Mouse (Mus musculus): ENCODE results near the gene Csnk2a1.

Gene Csnk2a1

GRCm38 (mm10) chr2:152237926-152238325 lies 11.3 kb downstream of the Csnk2a1 start:
- in situ Hi-C loops (cut with MboI), result loop anchor here (10.0 kb wide), 1 partner anchor 47 kb away; no protein-coding TSS in a partner anchor

DNA sequence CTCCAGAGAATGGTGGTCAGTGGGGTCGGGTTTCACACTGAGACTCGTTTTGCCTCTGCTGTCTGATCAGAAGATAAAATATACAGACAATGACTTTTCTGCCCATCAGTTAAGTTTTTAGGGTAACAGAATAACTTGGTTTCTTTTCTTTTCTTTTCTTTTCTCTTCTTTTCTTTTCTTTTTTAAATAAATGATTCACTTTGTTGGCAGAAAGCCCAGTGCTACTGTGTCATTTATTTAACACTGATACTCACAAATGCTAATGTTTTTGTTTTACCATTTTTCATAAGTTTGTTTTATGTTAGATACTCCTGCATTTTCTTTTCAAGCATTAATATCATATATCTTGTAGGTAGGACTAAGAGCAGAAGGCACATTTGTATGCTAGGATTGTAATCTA lies 13.9 kb downstream of the Csnk2a1 start:
- in situ Hi-C loops (cut with MboI), result no loop called here

DNA sequence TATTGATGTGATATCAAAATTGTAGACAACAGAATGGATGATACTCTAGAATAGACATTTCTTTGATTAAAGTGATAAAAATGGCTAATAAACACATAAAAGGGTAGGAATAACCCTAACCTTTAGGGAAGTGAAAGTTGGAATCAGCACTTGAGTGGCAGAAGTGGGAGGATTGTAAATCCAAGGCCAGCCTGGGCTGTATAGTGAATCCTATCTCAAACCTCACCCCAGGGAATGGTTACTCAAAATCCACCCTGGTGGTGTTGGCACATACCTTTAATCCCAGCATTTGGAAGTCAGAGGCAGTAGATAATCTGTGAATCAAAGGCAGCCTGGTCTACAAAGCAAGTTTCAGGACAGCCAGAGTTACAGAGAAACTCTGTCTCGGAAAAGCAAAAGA lies 20.6 kb downstream of the Csnk2a1 start:
- in situ Hi-C loops (cut with MboI), result no loop called here

GRCm38 (mm10) chr2:152250511-152250910 lies 23.9 kb downstream of the Csnk2a1 start:
- in situ Hi-C loops (cut with MboI), result no loop called here

DNA sequence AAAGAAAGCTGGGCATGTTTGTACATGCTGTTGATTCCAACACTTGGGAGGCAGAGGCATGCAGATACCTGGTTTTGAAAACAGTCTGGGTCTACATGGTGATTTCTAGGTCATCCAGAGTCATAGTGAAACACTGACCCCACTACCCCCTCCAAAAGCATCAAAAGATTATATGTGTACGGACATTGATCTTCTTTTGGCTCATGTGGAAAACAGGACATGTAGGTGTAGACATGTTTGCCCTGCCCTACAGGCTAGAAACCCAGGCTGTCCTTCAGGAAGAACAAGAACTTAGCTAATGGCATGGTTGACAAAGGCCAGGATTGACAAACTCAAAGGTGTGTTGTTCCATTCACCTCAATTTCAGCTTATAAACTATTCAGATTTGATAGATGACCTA lies 33.1 kb downstream of the Csnk2a1 start:
- in situ Hi-C loops (cut with MboI), result no loop called here

GRCm38 (mm10) chr2:152273639-152274038 lies 47.0 kb downstream of the Csnk2a1 start:
- in situ Hi-C loops (cut with MboI), result no loop called here

GRCm38 (mm10) chr2:152281407-152281806 lies 54.8 kb downstream of the Csnk2a1 start:
- in situ Hi-C loops (cut with MboI), result loop anchor here (10.0 kb wide), 1 partner anchor 47 kb away; no protein-coding TSS in a partner anchor

DNA sequence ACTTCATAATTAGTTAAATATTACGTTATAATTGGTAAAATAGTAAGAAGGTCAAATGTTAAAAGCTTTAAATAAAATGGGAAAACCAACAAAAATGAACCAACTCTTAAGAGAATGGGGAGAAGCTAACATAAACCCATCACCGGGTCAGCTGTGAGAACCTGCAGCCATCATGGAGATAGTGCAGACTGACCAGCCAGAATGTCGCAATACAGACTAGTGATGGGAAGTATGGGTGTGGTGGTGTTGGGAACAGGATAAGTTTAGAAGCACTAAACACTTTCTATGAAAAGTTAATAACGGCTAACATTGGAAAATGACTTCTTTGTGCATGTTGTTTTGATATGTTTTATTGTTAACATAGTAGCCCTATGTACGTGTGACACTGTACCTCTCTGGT lies 60.9 kb downstream of the Csnk2a1 start:
- in situ Hi-C loops (cut with MboI), result loop anchor here (10.0 kb wide), 1 partner anchor 53 kb away; no protein-coding TSS in a partner anchor

DNA sequence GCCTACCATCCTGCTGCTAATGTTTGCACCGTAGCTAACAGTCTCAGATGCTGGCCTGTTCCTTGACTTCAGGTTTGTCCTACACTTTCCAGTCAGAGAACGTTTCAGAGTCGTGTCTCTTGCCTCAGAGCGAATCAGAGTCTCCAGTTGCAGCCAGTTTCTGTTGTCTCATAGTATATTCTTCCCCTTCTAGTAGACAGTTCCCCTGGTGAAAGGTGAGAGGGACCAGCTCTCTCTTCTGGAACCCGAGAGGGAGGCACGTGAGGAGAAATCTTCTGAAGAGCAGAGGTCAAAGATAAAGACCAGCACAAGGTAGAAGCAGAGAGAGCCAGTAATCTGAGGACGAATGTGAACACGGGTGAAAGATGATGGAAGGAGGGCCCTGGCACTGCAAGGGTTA lies 61.4 kb downstream of the Csnk2a1 start:
- in situ Hi-C loops (cut with MboI), result loop anchor here (10.0 kb wide), 1 partner anchor 53 kb away; no protein-coding TSS in a partner anchor

GRCm38 (mm10) chr2:152289623-152290022 lies 63.0 kb downstream of the Csnk2a1 start:
- in situ Hi-C loops (cut with MboI), result loop anchor here (10.0 kb wide), 1 partner anchor 55 kb away; no protein-coding TSS in a partner anchor

- in situ Hi-C loops (cut with MboI), result no loop called here
Measured at GRCm38 (mm10) chr2:152292475-152292874, 65.8 kb downstream of the Csnk2a1 start.

- in situ Hi-C loops (cut with MboI), result no loop called here
Measured at GRCm38 (mm10) chr2:152293179-152293726, 66.6 kb downstream of the Csnk2a1 start.

DNA sequence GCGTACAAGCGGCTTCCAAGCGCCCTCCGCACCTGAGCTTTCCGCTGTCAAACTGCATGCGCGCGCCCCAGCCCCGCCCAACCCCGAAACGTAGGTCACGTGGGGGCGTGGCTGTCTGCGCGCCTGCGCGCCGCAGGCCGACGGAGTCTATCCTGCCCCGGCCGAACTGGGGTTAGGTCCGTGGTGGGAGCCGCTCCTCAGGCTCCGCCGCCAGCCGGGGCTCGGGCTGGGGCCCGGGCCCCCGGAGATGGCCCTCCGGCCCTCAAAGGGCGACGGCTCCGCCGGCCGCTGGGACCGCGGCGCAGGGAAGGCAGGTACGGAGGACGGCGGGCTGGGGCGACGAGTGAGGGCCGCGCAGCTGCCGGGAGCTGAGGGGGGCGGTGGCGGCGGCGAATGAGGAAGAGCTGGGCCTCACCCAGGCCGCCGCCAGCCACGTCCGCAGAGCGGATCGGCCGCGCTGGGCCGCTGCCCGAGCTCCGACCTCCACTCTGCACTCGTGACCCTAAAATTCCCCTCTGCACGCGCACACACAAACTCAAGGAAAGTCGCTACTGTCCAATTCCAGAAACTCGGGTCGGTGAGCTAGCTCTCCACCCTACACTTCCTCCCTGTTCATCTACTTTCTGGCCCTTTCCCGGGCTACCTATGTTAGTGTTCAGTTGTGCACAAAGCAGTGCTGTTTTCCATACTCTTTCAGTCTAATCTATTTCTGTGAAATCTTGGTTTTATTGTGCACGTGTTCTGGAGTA lies 67.3 kb downstream of the Csnk2a1 start, which contains the start of gene Tbc1d20:
TSS of gene Tbc1d20 (plus strand) at position 102 of the 749 bp plus-strand sequence.
- in situ Hi-C loops (cut with MboI), result no loop called here

DNA sequence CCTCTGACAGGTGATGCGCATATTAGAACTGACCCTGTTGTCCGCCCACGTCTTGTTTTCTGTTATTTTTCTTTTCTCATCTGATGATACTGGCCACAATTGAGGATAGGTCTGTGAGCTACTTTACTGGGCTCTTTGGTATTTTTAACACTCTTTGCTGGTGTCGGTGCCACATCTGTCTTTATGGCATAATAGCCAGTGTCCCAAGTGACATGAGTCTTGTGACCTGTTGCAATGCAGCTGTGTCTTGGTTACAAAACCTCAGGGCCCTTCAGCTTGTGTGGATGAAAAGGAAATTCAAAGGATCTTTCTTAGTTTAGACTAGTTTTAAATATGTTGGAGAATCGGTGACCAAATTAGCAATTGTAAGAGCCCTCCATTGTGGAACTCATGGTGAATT lies 67.9 kb downstream of the Csnk2a1 start:
- in situ Hi-C loops (cut with MboI), result no loop called here

- in situ Hi-C loops (cut with MboI), result no loop called here
Measured at GRCm38 (mm10) chr2:152302862-152303261, 76.2 kb downstream of the Csnk2a1 start.

GRCm38 (mm10) chr2:152303781-152304180 lies 77.1 kb downstream of the Csnk2a1 start:
- in situ Hi-C loops (cut with MboI), result no loop called here

- in situ Hi-C loops (cut with MboI), result no loop called here
Measured at GRCm38 (mm10) chr2:152305480-152305879, 78.8 kb downstream of the Csnk2a1 start.

DNA sequence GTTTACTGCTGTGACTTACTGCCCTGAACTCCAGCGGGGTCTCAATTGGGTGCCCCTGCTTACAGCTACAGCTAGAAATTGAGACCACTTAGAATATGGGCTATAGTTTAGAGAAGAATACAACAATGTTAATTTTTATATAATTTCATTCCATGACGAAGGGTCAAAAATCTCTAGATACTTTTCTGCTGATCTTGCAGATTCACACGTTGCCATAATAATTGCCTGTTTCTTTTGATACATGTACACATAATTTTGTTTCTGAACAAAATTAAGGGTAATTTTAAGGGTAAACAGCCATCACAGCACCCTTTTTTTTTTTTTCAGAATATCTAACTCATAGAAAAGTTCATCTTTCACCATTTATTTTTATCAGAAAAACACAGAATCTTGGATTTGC lies 80.5 kb downstream of the Csnk2a1 start:
- in situ Hi-C loops (cut with MboI), result no loop called here

DNA sequence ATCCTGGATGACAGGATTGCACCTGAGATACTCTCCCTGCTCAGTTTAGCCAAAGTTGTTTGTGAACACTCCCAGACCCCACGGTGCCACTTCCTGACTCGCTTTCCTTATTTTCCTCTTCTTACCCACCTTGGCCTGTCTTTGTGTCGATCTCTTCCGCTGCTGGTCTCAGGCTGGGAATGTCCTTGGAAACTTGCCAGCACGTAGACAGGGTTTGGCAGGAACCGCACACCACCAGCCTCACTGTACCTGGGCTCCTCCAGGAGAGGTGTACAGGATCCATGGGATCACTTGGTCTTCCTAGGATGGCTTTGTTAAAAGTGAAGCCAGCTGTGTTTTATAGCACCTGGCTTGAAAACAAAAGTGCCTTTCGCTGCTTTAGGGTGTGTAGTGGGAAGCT lies 86.4 kb downstream of the Csnk2a1 start:
- in situ Hi-C loops (cut with MboI), result no loop called here

GRCm38 (mm10) chr2:152313926-152314325 lies 87.3 kb downstream of the Csnk2a1 start:
- in situ Hi-C loops (cut with MboI), result no loop called here

DNA sequence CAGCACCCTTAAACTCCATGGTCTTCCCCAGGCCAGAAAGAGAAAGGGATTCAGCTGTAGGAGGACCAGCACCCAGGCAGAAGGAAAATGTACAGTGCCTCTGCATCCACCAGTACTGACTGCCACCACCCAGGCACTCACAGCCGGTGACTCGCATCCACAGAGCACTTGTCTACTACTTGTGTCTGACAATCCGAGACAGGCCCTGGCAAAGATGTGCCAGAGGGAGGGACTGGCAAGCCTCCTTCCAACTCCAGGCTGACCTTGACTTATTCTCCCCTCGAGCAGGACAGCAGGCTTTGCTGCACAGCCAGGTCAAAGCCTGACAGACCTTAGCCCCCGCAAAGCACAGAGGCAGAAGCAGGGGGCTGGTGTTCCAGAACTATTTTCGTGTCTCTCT lies 90.4 kb downstream of the Csnk2a1 start:
- in situ Hi-C loops (cut with MboI), result no loop called here

- in situ Hi-C loops (cut with MboI), result no loop called here
Measured at GRCm38 (mm10) chr2:152321558-152321957, 94.9 kb downstream of the Csnk2a1 start.

DNA sequence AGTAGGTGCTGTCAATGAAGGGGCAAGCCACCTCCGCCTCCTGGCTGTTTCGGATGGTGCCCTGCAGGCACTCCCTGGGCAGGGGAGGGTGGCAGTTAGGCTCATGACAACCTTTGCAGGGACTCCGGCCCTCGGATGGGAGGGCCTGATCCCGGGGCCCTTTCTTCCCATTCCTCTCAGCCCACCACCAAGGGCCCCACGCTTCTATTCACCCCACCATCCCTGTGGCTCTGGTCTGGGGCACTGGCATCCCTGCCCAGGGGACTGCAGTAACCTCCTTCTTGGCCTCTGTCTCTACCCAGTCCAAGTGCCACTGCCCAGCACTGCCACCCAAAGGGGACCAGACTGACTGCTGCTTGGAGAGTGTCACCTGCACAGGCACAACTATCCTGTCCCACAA lies 95.6 kb downstream of the Csnk2a1 start:
- in situ Hi-C loops (cut with MboI), result no loop called here

Measured in mature B cell (primary cell).